Mouse (Mus musculus) spleen, adult 10 weeks (tissue): Measurements from ENCODE around the gene Agbl4. TPM values are rescaled to one million over a fixed set of nuclear protein-coding genes. Genes with fewer than 3 reads are reported as not detected.

Experiments
- polyA plus RNA-seq: library from polyadenylated mRNA; stranded (reverse); fragments of 350-450 nt; fragmentation: Illumina TruSeq; extraction: RNeasy Lipid Tissue Mini Kit (QIAGEN cat#74804); gene quantifications from one replicate; pipeline ENCODE4 v1.2.3, GENCODE M21; 2015; ENCODE audit warnings: low replicate concordance; ENCODE audit not compliant: insufficient read depth

The Agbl4 gene
- not detected for polyA plus RNA-seq

GRCm38 (mm10) chr4:110397618-110398045 is at the start of gene Agbl4:
Gene Agbl4, plus strand, starts transcription at chr4:110397661.

GRCm38 (mm10) chr4:110351178-110352000 is 46.1 kb upstream of the Agbl4 start, which contains the start of gene Elavl4:
Gene Elavl4, minus strand, starts transcription at chr4:110351909.

GRCm38 (mm10) chr4:111414818-111415488 is 1017.5 kb downstream of the Agbl4 start, which contains the start of gene Bend5:
Gene Bend5, plus strand, starts transcription at chr4:111415006.

Other genes starting within 250 kb of the Agbl4 start
- gene Elavl4, start 45.8 kb upstream of the Agbl4 start, polyA plus RNA-seq = not detected